Mouse (Mus musculus) bone marrow, adult 2 months (tissue): ENCODE data around the gene Hils1.

Source experiments
- CTCF ChIP-seq: fragments of 200-500 bp; IDR thresholded peaks from 2 replicates; pipeline ENCODE4 v1.5.1; 2011; ENCODE audit warnings: low read length, control low read depth; ENCODE audit not compliant: control insufficient read depth, insufficient read depth
- POLR2A ChIP-seq: fragments of 200-500 bp; IDR thresholded peaks from 2 replicates; pipeline ENCODE4 v1.6.1; 2011; ENCODE audit warnings: low read depth, mild to moderate bottlenecking, control low read depth, low read length, borderline replicate concordance; ENCODE audit not compliant: control insufficient read depth

DNA sequence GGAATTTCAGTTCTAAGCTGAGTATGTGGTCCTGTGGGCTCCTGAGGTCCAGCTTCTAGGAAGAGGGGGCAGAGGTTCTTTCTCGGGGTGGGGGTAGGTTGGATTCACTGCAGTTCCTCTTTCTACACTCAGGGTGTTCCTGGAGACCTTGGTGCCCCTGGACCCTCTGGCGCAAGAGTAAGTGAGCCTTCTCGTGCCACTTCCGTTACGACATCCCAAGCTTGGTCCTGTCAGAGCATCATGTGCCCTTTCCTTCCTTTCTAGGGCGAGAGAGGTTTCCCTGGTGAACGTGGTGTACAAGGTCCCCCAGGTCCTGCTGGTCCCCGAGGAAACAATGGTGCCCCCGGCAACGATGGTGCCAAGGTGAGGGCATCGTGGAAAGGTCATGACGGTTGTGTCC lies 22.2 kb upstream of the Hils1 start:
- TF ChIP-seq CTCF = no peak
- no peak for TF ChIP-seq POLR2A
